Mouse (Mus musculus) layer of hippocampus, postnatal 10 days (tissue): ENCODE measurements at regions not wholly inside any gene's neighbourhood (a gene's known extent, or its start where the extent isn't known, plus 50 kb on each side); places are given as distances from the start of the nearest gene placed in this dataset.
"Not testable (repeated sequence)": the region's sequence is repeated elsewhere in the genome, so short reads cannot be mapped to it uniquely, and the experiment has no call there.

Source experiments
- DNase-seq, 2 experiments: peaks; one replicate each; pipeline ENCODE4 v3.0.0; 2021; ENCODE audit warnings: low spot score in 2 of 2

- DNase-seq, result no peak
Measured at GRCm38 (mm10) chr7:122820587-122821535, 144.6 kb upstream of the Rbbp6 start.

DNA sequence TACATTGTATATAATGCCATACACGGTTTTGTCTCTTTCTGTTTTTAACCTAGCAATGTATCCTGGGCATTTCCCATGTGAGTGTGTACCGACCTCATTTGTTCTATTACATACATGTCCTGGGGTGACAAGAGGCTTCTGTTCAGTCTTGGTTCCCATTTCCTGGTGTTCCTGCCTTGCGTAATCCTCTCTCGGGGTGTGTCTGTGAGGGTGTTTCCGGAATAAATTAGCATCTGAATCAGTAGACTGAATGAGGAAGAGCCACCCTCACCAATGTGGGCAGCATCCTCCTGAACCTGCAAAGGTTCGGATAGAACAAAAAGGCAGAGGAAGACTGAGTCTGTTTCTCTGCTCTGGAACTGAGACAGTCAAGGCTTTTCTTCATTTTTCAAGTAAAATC is 142.1 kb upstream of the Rbbp6 start:
- DNase-seq, result no peak

GRCm38 (mm10) chr7:122839091-122839490 is 126.4 kb upstream of the Rbbp6 start:
- DNase-seq, result no peak

GRCm38 (mm10) chr7:122844831-122845230 is 120.7 kb upstream of the Rbbp6 start:
- no peak for DNase-seq

- peak; percentile 7 to 15 for DNase-seq
Measured at GRCm38 (mm10) chr7:122847376-122847775, 118.1 kb upstream of the Rbbp6 start.

DNA sequence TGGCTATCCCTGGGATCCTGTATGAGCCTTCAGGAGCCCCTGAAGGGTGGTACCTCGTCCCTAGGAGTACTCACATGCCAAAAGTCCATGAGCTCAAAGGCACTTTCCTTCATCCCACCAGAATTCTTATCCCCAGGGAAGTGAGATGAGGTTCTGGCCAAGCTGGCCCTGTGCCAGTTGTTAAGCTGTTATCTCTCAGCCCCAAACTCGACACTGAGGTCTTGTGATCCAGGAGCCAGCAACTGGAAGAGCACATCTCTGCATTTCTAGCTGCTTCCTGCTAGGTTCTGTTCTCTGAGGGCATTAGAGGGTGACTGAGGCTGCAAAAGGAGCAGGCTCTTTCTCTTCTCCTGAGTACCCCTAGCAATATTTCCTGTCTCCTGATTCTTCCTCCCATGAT is 92.1 kb upstream of the Rbbp6 start:
- no peak for DNase-seq

GRCm38 (mm10) chr7:122876286-122876685 is 89.2 kb upstream of the Rbbp6 start:
- DNase-seq, result no peak

- not testable (repeated sequence) for DNase-seq
Measured at GRCm38 (mm10) chr7:122881890-122882500, 83.5 kb upstream of the Rbbp6 start.

DNA sequence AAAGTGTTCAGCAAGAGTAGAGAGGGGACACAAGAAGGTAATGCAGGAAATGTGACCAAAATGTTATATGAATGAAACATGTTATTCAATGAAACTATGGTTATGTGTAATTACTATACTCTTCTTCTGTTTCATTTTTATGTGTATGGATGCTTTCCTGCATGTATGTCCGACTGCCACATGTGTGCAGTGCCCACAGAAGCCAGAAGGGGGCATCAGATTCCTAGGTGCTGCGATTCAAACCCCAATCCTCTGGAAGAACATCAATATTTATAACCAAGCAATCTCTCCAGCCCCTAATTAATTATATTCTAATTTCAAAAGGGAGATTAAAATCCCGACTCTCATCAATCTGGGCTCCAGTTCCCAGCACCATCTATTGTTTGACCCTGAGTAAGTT is 78.7 kb upstream of the Rbbp6 start:
- DNase-seq, result no peak

DNA sequence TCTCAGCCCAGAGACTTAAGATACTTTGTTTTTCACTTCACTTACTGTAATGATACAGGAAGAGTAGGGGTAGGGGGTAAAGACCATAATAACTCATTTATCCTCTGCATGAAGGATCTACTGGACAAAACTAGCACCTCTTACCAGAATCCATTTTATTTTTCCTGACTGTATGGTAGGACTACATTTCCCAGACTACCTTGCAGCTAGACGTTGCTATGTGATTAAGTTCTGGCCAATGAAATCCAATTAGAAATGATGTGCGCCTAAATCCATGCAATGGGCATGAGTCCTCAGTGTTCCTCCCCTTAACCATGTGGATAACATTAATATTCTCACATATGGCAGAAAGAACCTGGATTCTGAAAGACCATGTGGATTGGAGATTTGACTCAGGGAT is 68.3 kb upstream of the Rbbp6 start:
- no peak for DNase-seq

DNA sequence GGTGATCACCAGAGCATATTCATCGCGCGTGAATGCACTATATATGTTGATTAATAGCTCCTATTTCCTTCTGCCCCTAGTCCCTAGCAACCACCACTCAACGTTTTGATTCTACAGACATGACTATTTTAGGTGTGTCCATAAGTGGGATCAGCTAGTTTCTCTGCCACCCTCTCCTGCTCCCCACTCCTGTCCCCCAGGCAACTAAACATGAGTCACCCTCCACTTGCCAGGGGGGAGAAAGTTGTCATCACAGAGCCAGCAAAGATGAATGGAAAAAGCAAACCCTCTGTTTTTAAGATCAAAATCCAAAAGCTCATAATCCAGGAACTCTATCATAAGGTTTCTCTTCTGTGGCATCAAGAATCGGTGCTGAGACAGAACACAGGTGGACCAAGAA is 59.4 kb upstream of the Rbbp6 start:
- no peak for DNase-seq

DNA sequence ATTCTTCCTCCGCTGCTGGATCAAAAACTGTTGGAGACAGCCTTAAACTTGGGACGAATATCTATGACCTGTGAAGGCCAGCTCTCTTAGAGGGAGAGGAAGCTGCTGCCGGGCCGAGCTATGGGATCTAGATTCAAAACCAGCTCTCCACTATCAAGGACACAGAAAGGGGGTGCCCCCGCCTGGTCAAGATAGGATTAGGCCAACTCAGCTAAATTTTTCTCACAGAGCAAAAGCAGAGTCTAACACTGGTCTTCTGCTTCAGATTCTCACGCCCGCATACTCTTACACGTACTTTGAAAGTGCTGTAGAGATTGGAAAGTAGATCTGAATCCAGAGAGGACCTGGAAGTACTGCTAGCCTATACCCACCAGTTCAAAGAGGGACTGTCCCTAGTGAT is 56.2 kb upstream of the Rbbp6 start:
- DNase-seq, result peak in 1 of 2 experiments; percentile 30
